Mouse (Mus musculus) kidney, embryonic 14.5 days (tissue): ENCODE results near the gene Fbxl18. TPM values are rescaled to one million over a fixed set of nuclear protein-coding genes. Genes with fewer than 3 reads are reported as not detected.

Source experiments
- ATAC-seq: fragments of 200-750 bp; cut with Nextera tagmentation; 2 replicates; pipeline ENCODE4 v1.8.0; 2017; ENCODE audit warnings: moderate number of reproducible peaks, mild to moderate bottlenecking, moderate TSS enrichment, moderate library complexity; ENCODE audit not compliant: low FRiP score, low TSS enrichment
- H3K27ac ChIP-seq: fragments of 300-500 bp; sonication (generic); 2 replicates; pipeline ENCODE4 v1.5.1; 2014; ENCODE audit warnings: low read depth, mild to moderate bottlenecking, low read length, moderate library complexity, mixed read lengths
- H3K27me3 ChIP-seq: fragments of 300-500 bp; sonication (generic); 2 replicates; pipeline ENCODE4 v1.6.1; 2014; ENCODE audit warnings: mild to moderate bottlenecking, low read length; ENCODE audit not compliant: control insufficient read depth, insufficient read depth
- H3K36me3 ChIP-seq: fragments of 300-500 bp; sonication (generic); 2 replicates; pipeline ENCODE4 v1.6.1; 2014; ENCODE audit warnings: low read length, mixed read lengths; ENCODE audit not compliant: control insufficient read depth, insufficient read depth
- H3K4me1 ChIP-seq: fragments of 300-500 bp; sonication (generic); 2 replicates; pipeline ENCODE4 v1.6.1; 2014; ENCODE audit warnings: low read length, mixed read lengths; ENCODE audit not compliant: control insufficient read depth, insufficient read depth
- H3K4me2 ChIP-seq: fragments of 300-500 bp; sonication (generic); replicated peaks from 2 replicates; pipeline ENCODE4 v1.6.1; 2014; ENCODE audit warnings: low read depth, mild to moderate bottlenecking, low read length
- H3K4me3 ChIP-seq: fragments of 300-500 bp; sonication (generic); 2 replicates; pipeline ENCODE4 v1.5.1; 2014; ENCODE audit warnings: mild to moderate bottlenecking, low read length
- H3K9ac ChIP-seq: fragments of 300-500 bp; sonication (generic); 2 replicates; pipeline ENCODE4 v1.6.1; 2014; ENCODE audit warnings: low read depth, mild to moderate bottlenecking, low read length, moderate library complexity
- H3K9me3 ChIP-seq: fragments of 300-500 bp; sonication (generic); 2 replicates; pipeline ENCODE4 v1.6.1; 2016; ENCODE audit warnings: low read length; ENCODE audit not compliant: control insufficient read depth
- WGBS: fragments of 180-500 bp; shearing (Covaris S2); extraction: QIAGEN DNeasy Blood & Tissue Kit; methylation state at CpG from one replicate; pipeline ENCODE4 v1.1.7; 2014; 5-methylcytosine and 5-hydroxymethylcytosine counted together
- polyA plus RNA-seq: library from polyadenylated mRNA; unstranded; fragments of >200 nt; fragmentation: Nextera tagmentation; extraction: Ambion mirVana; gene quantifications from 2 replicates; pipeline ENCODE4 v1.2.1, GENCODE M21; 2014

Fbxl18 gene
- polyA plus RNA-seq, 1 experiment from 2014 or later = 14.6 TPM

GRCm38 (mm10) chr5:142826131-142826530 is 69.1 kb downstream of the Fbxl18 start:
- H3K9ac ChIP-seq = no peak overlapping the region
- no peaks in the 10 kb centered on the region for H3K36me3 ChIP-seq
- ATAC-seq = no peak
- H3K4me3 ChIP-seq = no peak overlapping the region
- no peak overlapping the region for H3K4me2 ChIP-seq
- no peak overlapping the region for H3K27ac ChIP-seq
- 79% methylated on average over 4 of the region's 4 CpGs for WGBS
- no peaks in the 10 kb centered on the region for H3K9me3 ChIP-seq
- peaks cover 25% of the 10 kb centered on the region for H3K4me1 ChIP-seq
- no peaks in the 10 kb centered on the region for H3K27me3 ChIP-seq

- H3K4me2 ChIP-seq = no peak overlapping the region
- 66% methylated on average over 5 of the region's 5 CpGs for WGBS
- peaks cover 25% of the 10 kb centered on the region for H3K4me1 ChIP-seq
- no peaks in the 10 kb centered on the region for H3K36me3 ChIP-seq
- H3K9me3 ChIP-seq = no peaks in the 10 kb centered on the region
- H3K27me3 ChIP-seq = no peaks in the 10 kb centered on the region
- H3K4me3 ChIP-seq = no peak overlapping the region
- no peak overlapping the region for H3K27ac ChIP-seq
- no peak overlapping the region for H3K9ac ChIP-seq
- no peak for ATAC-seq
These were observed 69.6 kb downstream of the Fbxl18 start for GRCm38 (mm10) chr5:142825665-142826064.

GRCm38 (mm10) chr5:142824091-142824490 is 71.1 kb downstream of the Fbxl18 start:
- peak overlapping the region; percentile 100 for H3K27ac ChIP-seq
- H3K9me3 ChIP-seq = no peaks in the 10 kb centered on the region
- H3K36me3 ChIP-seq = no peaks in the 10 kb centered on the region
- H3K4me3 ChIP-seq = peak overlapping the region; percentile 96; the same call in 1 of the 2 replicates
- H3K4me2 ChIP-seq = peak overlapping the region; percentile 64
- ATAC-seq = no peak
- peaks cover 25% of the 10 kb centered on the region for H3K4me1 ChIP-seq
- WGBS = 21% methylated on average over 6 of the region's 6 CpGs
- peak overlapping the region; percentile 87; the same call in 1 of the 2 replicates for H3K9ac ChIP-seq
- no peaks in the 10 kb centered on the region for H3K27me3 ChIP-seq

- H3K27ac ChIP-seq = peak overlapping the region; percentile 100
- 4% methylated on average over 31 of the region's 31 CpGs for WGBS
- peak overlapping the region; percentile 64 for H3K4me2 ChIP-seq
These were observed 71.8 kb downstream of the Fbxl18 start for GRCm38 (mm10) chr5:142823096-142824062.

GRCm38 (mm10) chr5:142822286-142823095 is 72.7 kb downstream of the Fbxl18 start:
- ATAC-seq = peak; percentile 5; the same call in 1 of the 2 replicates
- Histone ChIP-seq H3K9ac (peak overlapping the region; percentile 87), H3K4me1 (peaks cover 25% of the 10 kb centered on the region), H3K4me2 (peak overlapping the region; percentile 64), H3K27me3 (no peaks in the 10 kb centered on the region), H3K27ac (peak overlapping the region; percentile 100), H3K9me3 (no peaks in the 10 kb centered on the region), H3K4me3 (peak overlapping the region; percentile 96), H3K36me3 (no peaks in the 10 kb centered on the region)
- WGBS = under 1% methylated on average over 36 of the region's 36 CpGs

More at GRCm38 (mm10) chr5:142823096-142824062, 71.8 kb downstream of the Fbxl18 start:
- peak; percentile 63 for ATAC-seq
- peak overlapping the region; percentile 87 for H3K9ac ChIP-seq
- peak overlapping the region; percentile 96 for H3K4me3 ChIP-seq
- no peaks in the 10 kb centered on the region for H3K27me3 ChIP-seq
- H3K36me3 ChIP-seq = no peaks in the 10 kb centered on the region
- H3K4me1 ChIP-seq = peaks cover 25% of the 10 kb centered on the region
- H3K9me3 ChIP-seq = no peaks in the 10 kb centered on the region

GRCm38 (mm10) chr5:142821974-142822285 is 73.3 kb downstream of the Fbxl18 start:
- ATAC-seq = no peak

GRCm38 (mm10) chr5:142821266-142821973 is 73.8 kb downstream of the Fbxl18 start:
- no peaks in the 10 kb centered on the region for H3K27me3 ChIP-seq
- H3K4me3 ChIP-seq = peak overlapping the region; percentile 96
- ATAC-seq = peak; percentile 68
- no peaks in the 10 kb centered on the region for H3K9me3 ChIP-seq
- peaks cover 25% of the 10 kb centered on the region for H3K4me1 ChIP-seq
- H3K9ac ChIP-seq = peak overlapping the region; percentile 87
- under 1% methylated on average over 36 of the region's 36 CpGs for WGBS
- H3K36me3 ChIP-seq = no peaks in the 10 kb centered on the region
- peak overlapping the region; percentile 100 for H3K27ac ChIP-seq
- H3K4me2 ChIP-seq = peak overlapping the region; percentile 64

More at GRCm38 (mm10) chr5:142821974-142822285, 73.3 kb downstream of the Fbxl18 start:
- Histone ChIP-seq H3K9ac (peak overlapping the region; percentile 87), H3K9me3 (no peaks in the 10 kb centered on the region), H3K4me1 (peaks cover 25% of the 10 kb centered on the region), H3K4me3 (peak overlapping the region; percentile 96), H3K27me3 (no peaks in the 10 kb centered on the region), H3K4me2 (peak overlapping the region; percentile 64), H3K27ac (peak overlapping the region; percentile 100), H3K36me3 (no peaks in the 10 kb centered on the region)
- under 1% methylated on average over 9 of the region's 9 CpGs for WGBS
